Mouse (Mus musculus): ENCODE measurements around the gene Asic3.

Gene Asic3

GRCm38 (mm10) chr5:24453283-24453984, 40.2 kb downstream of the Asic3 start:
- no peak for DNase-seq

- DNase-seq: no peak
These were observed 40.8 kb downstream of the Asic3 start for GRCm38 (mm10) chr5:24453985-24454303.

GRCm38 (mm10) chr5:24455076-24455475, 41.9 kb downstream of the Asic3 start:
- DNase-seq: no peak

GRCm38 (mm10) chr5:24455613-24456012, 42.4 kb downstream of the Asic3 start:
- DNase-seq: no peak

DNA sequence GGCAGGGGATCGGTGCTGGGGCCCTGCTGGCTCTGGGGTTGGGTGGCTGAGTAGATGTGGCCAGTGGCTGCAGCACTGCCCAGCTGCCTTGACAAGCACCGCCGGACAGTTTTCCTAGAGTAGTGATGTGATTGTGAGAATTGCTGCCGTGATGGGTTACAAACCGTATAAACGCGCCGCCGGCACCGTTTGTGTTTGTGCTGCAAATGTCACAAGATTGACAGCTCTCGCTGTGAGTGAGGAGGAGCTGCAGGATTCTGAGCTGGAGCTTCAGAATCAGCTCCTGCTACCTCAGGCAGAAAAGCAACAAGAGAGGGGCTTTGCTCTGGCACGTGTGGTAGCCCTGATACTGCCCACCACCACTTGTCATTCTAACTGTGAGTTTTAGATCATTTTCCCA, 53.6 kb downstream of the Asic3 start:
- DNase-seq: no peak
